Mouse (Mus musculus): ENCODE measurements at regions not wholly inside any gene's neighbourhood (a gene's known extent, or its start where the extent isn't known, plus 50 kb on each side); places are given as distances from the start of the nearest gene placed in this dataset.

- Histone ChIP-seq H3K27me3 (no peaks in the 10 kb centered on the region), H3K4me2 (replicated peaks) (no peak overlapping the region), H3K9me3 (no peaks in the 10 kb centered on the region), H3K36me3 (no peaks in the 10 kb centered on the region), H3K4me1 (replicated peaks) (no peaks in the 10 kb centered on the region), H3K27ac (no peak overlapping the region), H3K9ac (replicated peaks) (no peak overlapping the region), H3K4me3 (replicated peaks) (no peak overlapping the region)
- 72% methylated on average over 2 of the region's 2 CpGs for WGBS
- no peak for ATAC-seq
Measured at GRCm38 (mm10) chr16:74530531-74530930, 118.9 kb upstream of the Robo2 start.

GRCm38 (mm10) chr16:74528245-74528644, 116.6 kb upstream of the Robo2 start:
- H3K4me1 ChIP-seq (replicated peaks): no peaks in the 10 kb centered on the region
- H3K36me3 ChIP-seq: no peaks in the 10 kb centered on the region
- no peak overlapping the region for H3K9ac ChIP-seq (replicated peaks)
- no peak overlapping the region for H3K27ac ChIP-seq
- WGBS: 33% methylated on average over 3 of the region's 3 CpGs
- no peaks in the 10 kb centered on the region for H3K27me3 ChIP-seq
- no peaks in the 10 kb centered on the region for H3K9me3 ChIP-seq
- no peak for ATAC-seq
- H3K4me2 ChIP-seq (replicated peaks): no peak overlapping the region
- no peak overlapping the region for H3K4me3 ChIP-seq (replicated peaks)

- ATAC-seq: no peak
- Histone ChIP-seq H3K4me3 (replicated peaks) (no peak overlapping the region), H3K4me1 (replicated peaks) (no peaks in the 10 kb centered on the region), H3K27me3 (no peaks in the 10 kb centered on the region), H3K9ac (replicated peaks) (no peak overlapping the region), H3K4me2 (replicated peaks) (no peak overlapping the region), H3K9me3 (no peaks in the 10 kb centered on the region), H3K27ac (no peak overlapping the region), H3K36me3 (no peaks in the 10 kb centered on the region)
- 70% methylated on average over 1 of the region's 1 CpGs for WGBS
Measured at GRCm38 (mm10) chr16:74526521-74526920, 114.9 kb upstream of the Robo2 start.

- no peak overlapping the region for H3K9ac ChIP-seq (replicated peaks)
- H3K4me3 ChIP-seq (replicated peaks): no peak overlapping the region
- 80% methylated on average over 4 of the region's 4 CpGs for WGBS
- H3K4me1 ChIP-seq (replicated peaks): no peaks in the 10 kb centered on the region
- no peaks in the 10 kb centered on the region for H3K27me3 ChIP-seq
- no peaks in the 10 kb centered on the region for H3K9me3 ChIP-seq
- no peaks in the 10 kb centered on the region for H3K36me3 ChIP-seq
- H3K27ac ChIP-seq: no peak overlapping the region
- H3K4me2 ChIP-seq (replicated peaks): no peak overlapping the region
- ATAC-seq: no peak
Measured at GRCm38 (mm10) chr16:74520501-74520900, 108.9 kb upstream of the Robo2 start.

- 93% methylated on average over 1 of the region's 1 CpGs for WGBS
Measured at GRCm38 (mm10) chr16:74517888-74518287, 106.3 kb upstream of the Robo2 start.

GRCm38 (mm10) chr16:74517374-74517773, 105.7 kb upstream of the Robo2 start:
- Histone ChIP-seq H3K4me1 (replicated peaks) (no peaks in the 10 kb centered on the region), H3K9me3 (no peaks in the 10 kb centered on the region), H3K9ac (replicated peaks) (no peak overlapping the region), H3K27me3 (no peaks in the 10 kb centered on the region), H3K4me2 (replicated peaks) (no peak overlapping the region), H3K4me3 (replicated peaks) (no peak overlapping the region), H3K27ac (no peak overlapping the region), H3K36me3 (no peaks in the 10 kb centered on the region)
- no peak for ATAC-seq
- 90% methylated on average over 4 of the region's 4 CpGs for WGBS

More at GRCm38 (mm10) chr16:74517888-74518287, 106.3 kb upstream of the Robo2 start:
- Histone ChIP-seq H3K27ac (no peak overlapping the region), H3K9ac (replicated peaks) (no peak overlapping the region), H3K9me3 (no peaks in the 10 kb centered on the region), H3K4me2 (replicated peaks) (no peak overlapping the region), H3K4me3 (replicated peaks) (no peak overlapping the region), H3K36me3 (no peaks in the 10 kb centered on the region), H3K27me3 (no peaks in the 10 kb centered on the region), H3K4me1 (replicated peaks) (no peaks in the 10 kb centered on the region)
- ATAC-seq: no peak

GRCm38 (mm10) chr16:74514481-74514880, 102.9 kb upstream of the Robo2 start:
- Histone ChIP-seq H3K4me2 (replicated peaks) (no peak overlapping the region), H3K36me3 (no peaks in the 10 kb centered on the region), H3K4me3 (replicated peaks) (no peak overlapping the region), H3K27me3 (no peaks in the 10 kb centered on the region), H3K27ac (no peak overlapping the region), H3K9ac (replicated peaks) (no peak overlapping the region), H3K4me1 (replicated peaks) (no peaks in the 10 kb centered on the region), H3K9me3 (no peaks in the 10 kb centered on the region)
- ATAC-seq: no peak
- 83% methylated on average over 4 of the region's 4 CpGs for WGBS

- Histone ChIP-seq H3K36me3 (no peaks in the 10 kb centered on the region), H3K27ac (no peak overlapping the region), H3K9me3 (no peaks in the 10 kb centered on the region), H3K27me3 (no peaks in the 10 kb centered on the region), H3K4me1 (replicated peaks) (no peaks in the 10 kb centered on the region), H3K9ac (replicated peaks) (no peak overlapping the region), H3K4me3 (replicated peaks) (no peak overlapping the region), H3K4me2 (replicated peaks) (no peak overlapping the region)
- WGBS: 93% methylated on average over 1 of the region's 1 CpGs
- no peak for ATAC-seq
Measured at GRCm38 (mm10) chr16:74510383-74510782, 98.8 kb upstream of the Robo2 start.

GRCm38 (mm10) chr16:74509489-74509888, 97.9 kb upstream of the Robo2 start:
- no peak overlapping the region for H3K27ac ChIP-seq
- no peak overlapping the region for H3K9ac ChIP-seq (replicated peaks)
- no peak for ATAC-seq
- no peaks in the 10 kb centered on the region for H3K9me3 ChIP-seq
- H3K4me3 ChIP-seq (replicated peaks): no peak overlapping the region
- H3K4me1 ChIP-seq (replicated peaks): no peaks in the 10 kb centered on the region
- no peak overlapping the region for H3K4me2 ChIP-seq (replicated peaks)
- H3K36me3 ChIP-seq: no peaks in the 10 kb centered on the region
- WGBS: 90% methylated on average over 2 of the region's 2 CpGs
- H3K27me3 ChIP-seq: no peaks in the 10 kb centered on the region

GRCm38 (mm10) chr16:74506719-74507118, 95.1 kb upstream of the Robo2 start:
- Histone ChIP-seq H3K4me2 (replicated peaks) (no peak overlapping the region), H3K9me3 (no peaks in the 10 kb centered on the region), H3K4me3 (replicated peaks) (no peak overlapping the region), H3K36me3 (no peaks in the 10 kb centered on the region), H3K27me3 (no peaks in the 10 kb centered on the region), H3K9ac (replicated peaks) (no peak overlapping the region), H3K4me1 (replicated peaks) (no peaks in the 10 kb centered on the region), H3K27ac (no peak overlapping the region)
- no peak for ATAC-seq

GRCm38 (mm10) chr16:74506173-74506709, 94.6 kb upstream of the Robo2 start:
- 87% methylated on average over 6 of the region's 6 CpGs for WGBS
- ATAC-seq: no peak
- H3K36me3 ChIP-seq: no peaks in the 10 kb centered on the region
- H3K9me3 ChIP-seq: no peaks in the 10 kb centered on the region
- H3K9ac ChIP-seq (replicated peaks): no peak overlapping the region
- H3K27me3 ChIP-seq: no peaks in the 10 kb centered on the region
- no peak overlapping the region for H3K4me2 ChIP-seq (replicated peaks)
- H3K27ac ChIP-seq: no peak overlapping the region
- H3K4me1 ChIP-seq (replicated peaks): no peaks in the 10 kb centered on the region
- no peak overlapping the region for H3K4me3 ChIP-seq (replicated peaks)

GRCm38 (mm10) chr16:74504426-74504825, 92.8 kb upstream of the Robo2 start:
- no peak overlapping the region for H3K27ac ChIP-seq
- no peaks in the 10 kb centered on the region for H3K27me3 ChIP-seq
- ATAC-seq: no peak
- H3K4me1 ChIP-seq (replicated peaks): no peaks in the 10 kb centered on the region
- 94% methylated on average over 5 of the region's 5 CpGs for WGBS
- no peak overlapping the region for H3K4me2 ChIP-seq (replicated peaks)
- H3K9me3 ChIP-seq: no peaks in the 10 kb centered on the region
- H3K36me3 ChIP-seq: no peaks in the 10 kb centered on the region
- no peak overlapping the region for H3K4me3 ChIP-seq (replicated peaks)
- no peak overlapping the region for H3K9ac ChIP-seq (replicated peaks)

GRCm38 (mm10) chr16:74500687-74501086, 89.1 kb upstream of the Robo2 start:
- Histone ChIP-seq H3K4me2 (replicated peaks) (no peak overlapping the region), H3K27me3 (no peaks in the 10 kb centered on the region), H3K36me3 (no peaks in the 10 kb centered on the region), H3K4me3 (replicated peaks) (no peak overlapping the region), H3K4me1 (replicated peaks) (no peaks in the 10 kb centered on the region), H3K9ac (replicated peaks) (no peak overlapping the region), H3K9me3 (no peaks in the 10 kb centered on the region), H3K27ac (no peak overlapping the region)
- ATAC-seq: no peak
- WGBS: 88% methylated on average over 3 of the region's 3 CpGs

All from midbrain, embryonic 13.5 days (tissue).